Mouse (Mus musculus): ENCODE data around the gene Med4.

DNA sequence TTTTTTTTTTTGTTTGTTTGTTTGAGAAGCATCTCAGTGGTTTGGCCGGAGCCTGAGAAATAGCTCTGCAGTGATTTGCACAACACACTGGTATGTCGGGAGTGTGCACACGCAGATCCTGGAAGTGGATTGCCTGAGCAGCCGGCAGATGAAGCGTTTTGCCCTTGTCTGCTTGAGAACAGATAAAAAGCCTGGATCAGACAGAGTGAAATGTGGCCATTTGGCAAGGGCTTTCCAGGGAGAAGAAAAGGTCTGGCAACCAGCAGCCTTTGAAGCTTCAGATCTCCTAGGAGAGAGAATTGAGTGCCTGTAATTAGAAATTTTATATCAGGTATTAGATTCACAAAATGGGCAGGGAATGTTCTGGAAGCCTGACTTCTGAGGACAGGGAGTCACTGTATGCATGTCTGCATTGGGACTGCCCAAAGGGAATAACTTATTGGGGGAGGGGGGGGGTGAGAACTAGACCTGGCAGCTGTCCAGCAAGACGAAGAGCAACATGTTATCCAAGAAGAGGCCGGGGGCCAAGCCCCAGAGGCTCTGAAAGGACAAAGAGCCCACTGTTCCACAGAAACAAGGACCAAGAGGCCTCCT, 7.1 kb upstream of the Med4 start:
- TF ChIP-seq HCFC1 (IDR thresholded peaks at IDR 0.05; ENCODE audit: borderline replicate concordance, insufficient read depth, low read length): no peak
- no peak for TF ChIP-seq ZC3H11A (IDR thresholded peaks at IDR 0.05; ENCODE audit: borderline replicate concordance, low read depth, low read length)
- TF ChIP-seq CHD2 (IDR thresholded peaks at IDR 0.05; ENCODE audit: low read depth, low read length): no peak

Measured in ES-E14 (cell line).